Mouse (Mus musculus) stomach, adult 2 months (tissue): ENCODE measurements around the gene Phf21b. TPM values are rescaled to one million over a fixed set of nuclear protein-coding genes. Genes with fewer than 3 reads are reported as not detected.

Source experiments
- polyA plus RNA-seq: library from polyadenylated mRNA; depleted of rRNA; stranded (reverse); fragments of >200 nt; gene quantifications from 2 replicates; pipeline ENCODE4 v1.2.3, GENCODE M21; 2012; rRNA removed

The Phf21b gene
- polyA plus RNA-seq, result 1.4 and 2.1 TPM in 2 replicates

DNA sequence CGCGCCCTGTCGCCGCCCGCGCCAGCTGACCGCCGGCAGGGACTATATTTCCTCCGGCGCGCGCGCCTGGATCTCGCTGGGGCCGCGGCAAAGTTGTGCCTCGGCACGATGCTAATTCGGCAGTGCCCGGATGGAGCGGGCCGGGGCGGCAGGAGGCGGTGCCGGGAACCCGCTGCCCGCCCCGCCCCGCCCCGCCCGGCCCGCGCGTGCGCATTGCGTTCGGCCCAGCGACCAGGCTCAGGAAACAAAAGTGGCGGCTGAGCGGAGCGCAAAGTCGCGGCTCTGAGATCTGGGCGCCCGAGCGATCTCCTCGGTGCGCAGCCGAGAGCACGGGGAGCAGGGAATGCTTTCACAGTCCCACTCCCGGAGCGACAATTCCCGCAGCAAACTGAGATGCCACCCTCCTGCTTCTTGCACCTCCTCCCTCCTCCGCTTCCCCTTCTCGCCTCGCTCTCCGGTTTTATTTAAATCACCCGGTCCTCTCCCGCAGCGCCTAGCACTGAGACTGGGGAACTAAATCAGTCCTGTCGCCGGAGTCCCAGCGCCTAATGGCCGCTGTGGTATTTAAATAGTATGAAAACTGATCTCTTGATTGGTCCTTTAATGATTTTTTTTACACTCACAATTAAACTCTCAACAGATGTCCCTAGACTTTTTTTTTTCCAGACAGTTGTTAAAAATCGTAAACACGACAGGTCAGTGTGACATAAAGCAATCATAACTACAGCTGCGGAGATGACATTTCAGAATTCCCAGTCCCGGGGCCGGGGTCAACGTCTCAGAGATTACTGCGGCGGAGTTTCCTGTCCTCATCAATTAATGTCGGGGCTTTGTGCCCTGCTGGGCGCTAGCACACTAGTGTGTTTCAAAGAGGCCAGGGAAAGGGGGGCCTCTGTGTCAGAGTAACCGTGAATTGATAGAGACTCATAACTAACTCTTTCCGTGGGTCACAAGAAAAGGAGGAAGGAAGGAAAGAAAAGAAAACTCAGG is at the start of gene Phf21b:
TSS of gene Phf21b (minus strand) at position 44 of the 990 bp plus-strand sequence.

Other genes starting within 250 kb of the Phf21b start
- 10.8 and 14.6 TPM in 2 replicates for gene Prr5, start 186.4 kb downstream of the Phf21b start, polyA plus RNA-seq
- gene Arhgap8, start 136.0 kb downstream of the Phf21b start, polyA plus RNA-seq, result 7.1 and 7.8 TPM in 2 replicates
- 0.02 TPM in 2 replicates for gene Gm29666, start 64.0 kb upstream of the Phf21b start, polyA plus RNA-seq
- 2.9 and 3.5 TPM in 2 replicates for gene Nup50, start 67.4 kb upstream of the Phf21b start, polyA plus RNA-seq
- gene 5031439G07Rik, start 132.5 kb upstream of the Phf21b start, polyA plus RNA-seq, result 7.4 and 10.0 TPM in 2 replicates
- 0.51 and 0.90 TPM in 2 replicates for gene Upk3a, start 161.1 kb upstream of the Phf21b start, polyA plus RNA-seq
- gene Fam118a, start 172.9 kb upstream of the Phf21b start, polyA plus RNA-seq, result 1.3 and 1.6 TPM in 2 replicates